Mouse (Mus musculus) heart, embryonic 14.5 days (tissue): ENCODE results near the gene Ifi202b. TPM values are rescaled to one million over a fixed set of nuclear protein-coding genes. Genes with fewer than 3 reads are reported as not detected.
"Not testable (repeated sequence)": the region's sequence is repeated elsewhere in the genome, so short reads cannot be mapped to it uniquely, and the experiment has no call there.

Experiments
- ATAC-seq: fragments of 200-750 bp; cut with Nextera tagmentation; 2 replicates; pipeline ENCODE4 v1.8.0; 2017; ENCODE audit warnings: low read depth, moderate TSS enrichment; ENCODE audit not compliant: insufficient number of reproducible peaks, insufficient read depth, low FRiP score
- H3K27ac ChIP-seq, 2 experiments: fragments of 200-500 bp in 1 of 2; fragments of 300-500 bp in 1 of 2; sonication (generic) in 1 of 2; replicated peaks in 1 of 2; 2 replicates each; pipeline ENCODE4 v1.5.1; 2012 to 2014; ENCODE audit warnings: low read depth in 2 of 2, low read length in 2 of 2, control low read depth in 1 of 2, mild to moderate bottlenecking in 1 of 2, mixed read lengths in 1 of 2; ENCODE audit not compliant: control insufficient read depth in 1 of 2, insufficient read depth in 1 of 2
- H3K27me3 ChIP-seq: fragments of 300-500 bp; sonication (generic); 2 replicates; pipeline ENCODE4 v1.6.1; 2014; ENCODE audit warnings: mild to moderate bottlenecking, low read length, control low read depth; ENCODE audit not compliant: control insufficient read depth, insufficient read depth
- H3K36me3 ChIP-seq: fragments of 300-500 bp; sonication (generic); 2 replicates; pipeline ENCODE4 v1.6.1; 2014; ENCODE audit warnings: mild to moderate bottlenecking, control low read depth, low read length, mixed read lengths; ENCODE audit not compliant: control insufficient read depth, insufficient read depth
- H3K4me1 ChIP-seq, 2 experiments: fragments of 200-500 bp in 1 of 2; fragments of 300-500 bp in 1 of 2; sonication (generic) in 1 of 2; 2 replicates each; pipeline ENCODE4 v1.6.1; 2012 to 2014; ENCODE audit warnings: low read length in 2 of 2, control low read depth in 1 of 2, mixed read lengths in 1 of 2; ENCODE audit not compliant: control insufficient read depth in 2 of 2, insufficient read depth in 2 of 2
- H3K4me2 ChIP-seq: fragments of 300-500 bp; sonication (generic); 2 replicates; pipeline ENCODE4 v1.6.1; 2014; ENCODE audit warnings: mild to moderate bottlenecking, low read length
- H3K4me3 ChIP-seq, 2 experiments: fragments of 200-500 bp in 1 of 2; fragments of 300-500 bp in 1 of 2; sonication (generic) in 1 of 2; 2 replicates each; pipeline ENCODE4 v1.5.1; 2012 to 2014; ENCODE audit warnings: low read length in 2 of 2, mild to moderate bottlenecking in 2 of 2, control low read depth in 1 of 2, low read depth in 1 of 2, moderate library complexity in 1 of 2; ENCODE audit not compliant: control insufficient read depth in 1 of 2, insufficient read depth in 1 of 2
- H3K9ac ChIP-seq: fragments of 300-500 bp; sonication (generic); 2 replicates; pipeline ENCODE4 v1.6.1; 2014; ENCODE audit warnings: mild to moderate bottlenecking, low read length
- H3K9me3 ChIP-seq: fragments of 300-500 bp; sonication (generic); 2 replicates; pipeline ENCODE4 v1.6.1; 2016; ENCODE audit warnings: low read length, control low read depth; ENCODE audit not compliant: control insufficient read depth
- WGBS: fragments of 180-500 bp; shearing (Covaris S2); extraction: QIAGEN DNeasy Blood & Tissue Kit; methylation state at CpG from one replicate; pipeline ENCODE4 v1.1.7; 2014; 5-methylcytosine and 5-hydroxymethylcytosine counted together
- polyA plus RNA-seq: library from polyadenylated mRNA; unstranded; fragments of >200 nt; fragmentation: Nextera tagmentation; extraction: Ambion mirVana; gene quantifications from 2 replicates; pipeline ENCODE4 v1.2.1, GENCODE M21; 2014

Gene Ifi202b
- not detected in 2 replicates for polyA plus RNA-seq

GRCm38 (mm10) chr1:173982694-173983305 is at the start of gene Ifi202b:
Gene Ifi202b, minus strand, starts transcription at chr1:173982744.
- H3K27ac ChIP-seq, H3K36me3 ChIP-seq, H3K9ac ChIP-seq, H3K9me3 ChIP-seq, H3K4me3 ChIP-seq, H3K4me2 ChIP-seq, ATAC-seq, H3K4me1 ChIP-seq, H3K27me3 ChIP-seq: not testable (repeated sequence)
- 82% methylated on average over 6 of the region's 6 CpGs for WGBS

- H3K4me2 ChIP-seq: no peak within 1 kb of the TSS
- no peak within 1 kb of the TSS for H3K27ac ChIP-seq
- no peaks in the 10 kb centered on the region for H3K9me3 ChIP-seq
Measured at GRCm38 (mm10) chr1:174031698-174032097, 49.2 kb upstream of the Ifi202b start, which contains the start of gene Ifi205. Gene Ifi205, minus strand, starts transcription at chr1:174031810.

GRCm38 (mm10) chr1:174007050-174007449 is 24.5 kb upstream of the Ifi202b start:
- not testable (repeated sequence) for H3K4me2 ChIP-seq, H3K36me3 ChIP-seq, H3K9ac ChIP-seq, H3K27ac ChIP-seq, H3K9me3 ChIP-seq, H3K4me1 ChIP-seq, H3K27me3 ChIP-seq, H3K4me3 ChIP-seq, ATAC-seq

More at GRCm38 (mm10) chr1:174031698-174032097, 49.2 kb upstream of the Ifi202b start, which contains the start of gene Ifi205:
- Histone ChIP-seq H3K9ac (no peak within 1 kb of the TSS), H3K4me3 (no peak within 1 kb of the TSS), H3K36me3 (no peaks in the 10 kb centered on the region), H3K27me3 (no peaks in the 10 kb centered on the region), H3K4me1 (no peaks in the 10 kb centered on the region)
- 22% methylated on average over 1 of the region's 1 CpGs for WGBS
- no peak for ATAC-seq

- H3K27ac ChIP-seq, H3K4me2 ChIP-seq, ATAC-seq, H3K36me3 ChIP-seq, H3K4me1 ChIP-seq, H3K4me3 ChIP-seq, H3K9me3 ChIP-seq, H3K27me3 ChIP-seq, H3K9ac ChIP-seq: not testable (repeated sequence)
- WGBS: 72% methylated on average over 2 of the region's 3 CpGs
Measured at GRCm38 (mm10) chr1:174004352-174005109, 22.0 kb upstream of the Ifi202b start.

GRCm38 (mm10) chr1:173995003-173995402 is 12.5 kb upstream of the Ifi202b start:
- H3K27me3 ChIP-seq: no peaks in the 10 kb centered on the region
- H3K9ac ChIP-seq: no peak overlapping the region
- no peak overlapping the region for H3K27ac ChIP-seq
- 87% methylated on average over 4 of the region's 4 CpGs for WGBS
- no peak for ATAC-seq
- no peak overlapping the region for H3K4me3 ChIP-seq
- no peak overlapping the region for H3K4me2 ChIP-seq
- H3K4me1 ChIP-seq: no peaks in the 10 kb centered on the region
- no peaks in the 10 kb centered on the region for H3K36me3 ChIP-seq
- H3K9me3 ChIP-seq: no peaks in the 10 kb centered on the region

- WGBS: 3% methylated on average over 3 of the region's 3 CpGs
- not testable (repeated sequence) for H3K4me1 ChIP-seq, H3K36me3 ChIP-seq, ATAC-seq, H3K9me3 ChIP-seq, H3K27me3 ChIP-seq, H3K4me3 ChIP-seq, H3K9ac ChIP-seq, H3K27ac ChIP-seq, H3K4me2 ChIP-seq
Measured at GRCm38 (mm10) chr1:173981038-173981437, 1.5 kb downstream of the Ifi202b start.

- Histone ChIP-seq H3K9ac (no peak overlapping the region), H3K9me3 (no peaks in the 10 kb centered on the region), H3K27me3 (no peaks in the 10 kb centered on the region), H3K4me3 (no peak overlapping the region), H3K4me1 (0 out of 4 replicates have a peak, but pooled peaks cover 0 to 3% of the 10 kb centered on the region in 2 experiments), H3K4me2 (no peak overlapping the region), H3K27ac (no peak overlapping the region), H3K36me3 (no peaks in the 10 kb centered on the region)
- no peak for ATAC-seq
Measured at GRCm38 (mm10) chr1:173977622-173978021, 4.9 kb downstream of the Ifi202b start.
